Mouse (Mus musculus): ENCODE measurements around the gene Gm10721.
"Not testable (repeated sequence)": the region's sequence is repeated elsewhere in the genome, so short reads cannot be mapped to it uniquely, and the experiment has no call there.

- TF ChIP-seq MAX (IDR thresholded peaks at IDR 0.05); CTCF (IDR thresholded peaks at IDR 0.05; ENCODE audit: control insufficient read depth, insufficient read depth, insufficient read length); CEBPB (IDR thresholded peaks at IDR 0.05; ENCODE audit: low read depth); USF1 (IDR thresholded peaks at IDR 0.05; ENCODE audit: low read depth); MYOG (IDR thresholded peaks at IDR 0.05; ENCODE audit: control insufficient read depth, extremely low read depth, insufficient read length); MYOD1 (IDR thresholded peaks at IDR 0.05; ENCODE audit: control insufficient read depth, insufficient read length, low read depth): not testable (repeated sequence)
These were observed 17.9 kb downstream of the Gm10721 start for GRCm38 (mm10) chr9:3030677-3031318.

All from C2C12 (cell line).